Mouse (Mus musculus): Measurements from ENCODE around the gene Ikzf4. TPM values are rescaled to one million over a fixed set of nuclear protein-coding genes. Genes with fewer than 3 reads are reported as not detected.

Ikzf4 gene
- total and polyA plus RNA-seq, 3 experiments: 0.03 TPM; not detected in 2

DNA sequence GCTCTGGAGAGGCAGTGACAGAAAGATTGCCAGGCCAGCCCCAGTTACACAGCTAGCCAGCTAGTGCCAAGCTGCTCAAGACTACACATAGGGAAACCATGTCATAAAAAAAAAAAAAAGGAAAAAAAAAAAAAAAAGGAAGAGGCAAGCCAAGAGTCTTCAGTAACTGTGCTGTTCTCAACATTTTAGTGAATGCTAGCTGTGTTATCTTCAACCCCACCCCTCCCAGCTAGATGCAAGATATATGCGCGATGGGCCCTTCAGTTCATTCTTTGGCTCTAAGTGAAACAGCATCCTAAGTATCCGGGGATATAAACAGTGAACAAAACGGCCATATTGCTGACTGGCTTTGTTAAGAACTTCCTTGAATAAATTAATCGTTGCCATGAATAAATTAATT lies 53.0 kb downstream of the Ikzf4 start (continued):
- no peak for TF ChIP-seq UBTF (IDR thresholded peaks at IDR 0.05; ENCODE audit: borderline replicate concordance, insufficient read depth, low read depth, low read length)

DNA sequence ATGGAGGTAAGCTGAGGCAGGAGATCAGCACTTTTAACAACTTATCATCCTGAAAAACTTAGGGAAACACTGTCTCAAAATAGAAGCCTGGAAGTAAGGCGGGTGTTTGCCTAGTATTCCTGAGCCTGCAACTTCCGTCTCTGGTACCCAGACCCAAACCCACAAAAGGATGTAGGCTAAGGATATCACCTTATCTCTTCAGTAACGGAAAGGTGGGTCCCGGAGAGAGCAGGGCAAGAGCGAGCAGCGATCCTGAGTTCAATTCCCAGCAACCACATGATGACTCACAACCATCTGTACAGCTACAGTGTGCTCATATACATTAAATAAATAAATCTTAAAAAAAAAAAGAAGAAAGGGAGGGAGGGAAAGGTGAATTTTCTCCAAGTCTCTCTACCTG lies 54.4 kb downstream of the Ikzf4 start:
- Histone ChIP-seq H3K9ac (ENCODE audit: control insufficient read depth, low read depth, low read length, poor library complexity, severe bottlenecking) (no peak overlapping the region), H3K79me2 (ENCODE audit: control insufficient read depth, insufficient read depth, low read length, poor library complexity) (no peaks in the 10 kb centered on the region), H3K4me3 (ENCODE audit: control insufficient read depth in 1 of 2, insufficient read depth in 1 of 2, low read depth in 2 of 2, low read length in 2 of 2) (no peak overlapping the region), H3K9me3 (replicated peaks; ENCODE audit: insufficient read depth, low read length) (no peaks in the 10 kb centered on the region), H3K36me3 (ENCODE audit: control insufficient read depth in 1 of 2, insufficient read depth in 2 of 2, low read length in 2 of 2) (peaks cover 0 to 18% of the 10 kb centered on the region in 2 experiments; a peak in 2 of 4 replicates), H3K27me3 (ENCODE audit: control insufficient read depth in 1 of 2, insufficient read depth in 2 of 2, low read length in 2 of 2) (peaks cover 2% of the 10 kb centered on the region in 2 experiments), H3K27ac (ENCODE audit: control insufficient read depth, low read depth, low read length) (peak overlapping the region; percentile 80), H3K4me1 (ENCODE audit: control insufficient read depth in 1 of 2, insufficient read depth in 2 of 2, low read length in 2 of 2) (peaks cover 12 to 23% of the 10 kb centered on the region in 2 experiments)
- TF ChIP-seq ZNF384 (IDR thresholded peaks at IDR 0.05; ENCODE audit: low read depth, low read length) (peak; percentile 37; the same call in 1 of the 2 replicates), RCOR1 (IDR thresholded peaks at IDR 0.05; ENCODE audit: low read depth, low read length) (peak; percentile 43; the same call in 1 of the 2 replicates), JUND (IDR thresholded peaks at IDR 0.05; ENCODE audit: low read depth, low read length) (no peak), ETS1 (IDR thresholded peaks at IDR 0.05; ENCODE audit: low read depth, low read length) (peak; percentile 46), NRF1 (IDR thresholded peaks at IDR 0.05; ENCODE audit: insufficient read depth, low read depth, low read length, poor library complexity, severe bottlenecking) (no peak), TAL1 (IDR thresholded peaks at IDR 0.05; ENCODE audit: low read length) (0 out of 2 replicates have a peak, but pooled peaks have one; percentile 15), GATA1 (IDR thresholded peaks at IDR 0.05; ENCODE audit: low read depth, low read length) (peak; percentile 77), E2F4 (IDR thresholded peaks at IDR 0.05; ENCODE audit: borderline replicate concordance, low read depth, low read length) (no peak), EP300 (IDR thresholded peaks at IDR 0.05; ENCODE audit: low read depth in 1 of 2, low read length in 2 of 2) (peak; percentile 59 to 79), USF2 (IDR thresholded peaks at IDR 0.05; ENCODE audit: borderline replicate concordance in 1 of 2, insufficient read depth in 1 of 2, low read depth in 1 of 2, low read length in 2 of 2) (no peak), SIN3A (IDR thresholded peaks at IDR 0.05; ENCODE audit: low read length) (no peak), TCF12 (IDR thresholded peaks at IDR 0.05; ENCODE audit: low read depth, low read length) (peak; percentile 42; the same call in 1 of the 2 replicates), POLR2AphosphoS2 (IDR thresholded peaks at IDR 0.05; ENCODE audit: low read length) (no peak), MAFK (IDR thresholded peaks at IDR 0.05; ENCODE audit: borderline replicate concordance, low read depth, low read length) (no peak), SMC3 (IDR thresholded peaks at IDR 0.05; ENCODE audit: low read depth, low read length) (no peak)
- DNase-seq (ENCODE audit: low read depth, low spot score): peak; percentile 61

DNA sequence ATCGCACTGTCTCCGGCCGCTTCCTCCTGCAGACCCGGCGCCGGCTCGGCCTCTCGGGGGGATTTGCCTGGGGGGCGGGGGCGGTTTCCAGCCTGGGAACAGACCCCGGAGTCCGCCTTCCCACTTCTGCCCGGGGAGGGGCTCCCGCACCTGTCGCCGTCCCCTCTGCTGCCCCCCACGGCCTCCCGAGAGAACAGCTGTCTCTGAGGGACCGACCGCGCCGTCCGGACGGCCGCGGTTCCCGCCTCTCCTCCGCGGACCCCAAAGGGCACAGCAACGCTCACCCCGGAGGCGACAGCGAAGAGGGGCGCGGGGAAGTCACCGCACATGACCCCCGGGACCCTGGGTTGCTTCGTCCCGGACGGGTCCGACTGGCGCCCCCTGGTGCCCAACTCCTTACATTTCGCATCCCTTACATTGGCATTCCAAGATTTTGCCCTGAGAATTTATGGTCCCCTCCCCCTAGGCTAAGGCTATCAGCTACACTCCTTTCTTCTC lies 55.5 kb downstream of the Ikzf4 start:
- H3K27me3 ChIP-seq (ENCODE audit: control insufficient read depth in 1 of 2, insufficient read depth in 2 of 2, low read length in 2 of 2): peaks cover 2% of the 10 kb centered on the region in 2 experiments
- peak; percentile 10; the same call in 1 of the 2 replicates for TF ChIP-seq ZC3H11A (IDR thresholded peaks at IDR 0.05; ENCODE audit: low read depth, low read length)
- TF ChIP-seq MAX (IDR thresholded peaks at IDR 0.05; ENCODE audit: low read length): 0 out of 2 replicates have a peak, but pooled peaks have one; percentile 17
- peak; percentile 56 for TF ChIP-seq SIN3A (IDR thresholded peaks at IDR 0.05; ENCODE audit: low read length)
- TF ChIP-seq BHLHE40 (IDR thresholded peaks at IDR 0.05; ENCODE audit: borderline replicate concordance, low read depth, low read length): no peak
- 0 out of 2 replicates have a peak, but pooled peaks have one; percentile 34 for TF ChIP-seq HCFC1 (IDR thresholded peaks at IDR 0.05; ENCODE audit: low read depth, low read length)
- peak; percentile 35 for TF ChIP-seq SMC3 (IDR thresholded peaks at IDR 0.05; ENCODE audit: low read depth, low read length)
- TF ChIP-seq ELF1 (IDR thresholded peaks at IDR 0.05; ENCODE audit: low read depth, low read length): no peak
- no peak for TF ChIP-seq POLR2AphosphoS2 (IDR thresholded peaks at IDR 0.05; ENCODE audit: low read length)
- 0 out of 2 replicates have a peak, but pooled peaks have one; percentile 12 for TF ChIP-seq ETS1 (IDR thresholded peaks at IDR 0.05; ENCODE audit: low read depth, low read length)
- TF ChIP-seq E2F4 (IDR thresholded peaks at IDR 0.05; ENCODE audit: borderline replicate concordance, low read depth, low read length): no peak
- TF ChIP-seq CHD1 (IDR thresholded peaks at IDR 0.05; ENCODE audit: low read depth, low read length): 0 out of 2 replicates have a peak, but pooled peaks have one; percentile 69
- no peak for TF ChIP-seq POLR2AphosphoS5 (IDR thresholded peaks at IDR 0.05; ENCODE audit: borderline replicate concordance, low read depth, low read length)
- 0 out of 2 replicates have a peak, but pooled peaks have one; percentile 22 for TF ChIP-seq TCF12 (IDR thresholded peaks at IDR 0.05; ENCODE audit: low read depth, low read length)
- no peak for TF ChIP-seq EP300 (IDR thresholded peaks at IDR 0.05; ENCODE audit: low read depth in 1 of 2, low read length in 2 of 2)
- TF ChIP-seq USF1 (IDR thresholded peaks at IDR 0.05; ENCODE audit: low read depth, low read length): 0 out of 2 replicates have a peak, but pooled peaks have one; percentile 19
- TF ChIP-seq JUND (IDR thresholded peaks at IDR 0.05; ENCODE audit: low read depth, low read length): no peak
- TF ChIP-seq MYB (IDR thresholded peaks at IDR 0.05; ENCODE audit: low read depth, low read length): no peak
- 0 out of 2 replicates have a peak, but pooled peaks have one; percentile 17 for TF ChIP-seq RCOR1 (IDR thresholded peaks at IDR 0.05; ENCODE audit: low read depth, low read length)

More for the DNA sequence above, 55.5 kb downstream of the Ikzf4 start:
- Histone ChIP-seq H3K27ac (ENCODE audit: control insufficient read depth, low read depth, low read length) (no peak overlapping the region), H3K4me1 (ENCODE audit: control insufficient read depth in 1 of 2, insufficient read depth in 2 of 2, low read length in 2 of 2) (peaks cover 12 to 23% of the 10 kb centered on the region in 2 experiments), H3K79me2 (ENCODE audit: control insufficient read depth, insufficient read depth, low read length, poor library complexity) (no peaks in the 10 kb centered on the region), H3K4me3 (ENCODE audit: control insufficient read depth in 1 of 2, insufficient read depth in 1 of 2, low read depth in 2 of 2, low read length in 2 of 2) (peak overlapping the region; percentile 67 to 97), H3K9me3 (replicated peaks; ENCODE audit: insufficient read depth, low read length) (no peaks in the 10 kb centered on the region), H3K9ac (ENCODE audit: control insufficient read depth, low read depth, low read length, poor library complexity, severe bottlenecking) (peak overlapping the region; percentile 54), H3K36me3 (ENCODE audit: control insufficient read depth in 1 of 2, insufficient read depth in 2 of 2, low read length in 2 of 2) (peaks cover 0 to 18% of the 10 kb centered on the region in 2 experiments; a peak in 2 of 4 replicates)
- DNase-seq (ENCODE audit: low read depth, low spot score): peak; percentile 68
